Mouse (Mus musculus): ENCODE measurements around the gene Dido1. TPM values are rescaled to one million over a fixed set of nuclear protein-coding genes. Genes with fewer than 3 reads are reported as not detected.
A peak's percentile ranks its signal among the peaks of the same experiment; 100 is the strongest.
"Not testable (repeated sequence)": the region's sequence is repeated elsewhere in the genome, so short reads cannot be mapped to it uniquely, and the experiment has no call there.

Gene Dido1
- polyA plus RNA-seq, 1 experiment from 2014 or later = 16.4 TPM

DNA sequence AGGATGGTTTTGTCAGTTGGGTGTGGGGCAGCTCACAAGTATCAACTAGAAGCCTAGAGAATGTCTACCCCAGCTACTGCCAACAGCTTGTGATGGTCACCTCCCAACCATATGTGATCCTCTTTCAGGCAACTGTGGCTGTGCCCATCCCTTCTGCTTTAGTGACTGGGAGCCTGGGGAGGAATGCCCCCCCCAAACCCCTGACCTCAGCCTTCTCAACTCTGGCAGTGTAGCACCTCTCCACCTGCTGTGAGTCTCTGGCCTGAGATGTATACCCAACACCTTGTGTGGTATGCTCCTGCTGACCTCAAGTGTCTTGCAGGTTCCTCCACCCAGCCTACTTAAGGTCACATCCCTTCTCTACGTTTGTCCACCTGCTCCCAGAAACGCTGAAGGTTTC lies 14.1 kb upstream of the Dido1 start:
- H3K4me3 ChIP-seq = no peak overlapping the region

DNA sequence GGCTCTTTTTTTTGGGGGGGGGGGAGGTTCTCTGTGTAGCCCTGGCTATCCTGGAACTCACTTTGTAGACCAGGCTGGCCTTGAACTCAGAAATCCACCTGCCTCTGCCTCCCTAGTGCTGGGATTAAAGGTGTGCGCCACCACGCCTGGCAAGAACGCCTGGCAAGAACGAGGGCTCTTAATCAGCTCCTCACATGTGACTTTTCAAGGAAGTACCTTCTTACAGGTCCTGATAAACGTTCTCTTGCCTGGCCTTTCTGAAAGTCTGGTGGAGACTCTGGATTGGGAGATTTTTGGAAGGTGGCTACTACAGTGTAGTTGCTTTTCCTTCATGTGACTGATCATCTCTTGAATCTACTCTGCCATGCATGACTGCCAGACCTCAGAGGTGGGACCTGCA lies 12.9 kb upstream of the Dido1 start:
- Histone ChIP-seq H3K4me1 (peaks cover 15% of the 10 kb centered on the region), H3K36me3 (peaks cover 63% of the 10 kb centered on the region)
- WGBS = 74% methylated on average over 5 of the region's 5 CpGs

More for the DNA sequence above, 14.1 kb upstream of the Dido1 start:
- Histone ChIP-seq H3K4me2 (no peak overlapping the region), H3K4me1 (peaks cover 15% of the 10 kb centered on the region), H3K36me3 (peaks cover 52% of the 10 kb centered on the region), H3K9me3 (no peaks in the 10 kb centered on the region), H3K9ac (no peak overlapping the region), H3K27me3 (replicated peaks) (0 out of 2 replicates have a peak, but pooled peaks cover 5% of the 10 kb centered on the region), H3K27ac (replicated peaks) (no peak overlapping the region)
- no peak for ATAC-seq (ENCODE audit: extremely low read depth, insufficient number of reproducible peaks, low FRiP score, low TSS enrichment)
- 50% methylated on average over 2 of the region's 2 CpGs for WGBS

GRCm38 (mm10) chr2:180712037-180712689 lies 2.4 kb upstream of the Dido1 start:
- no peak overlapping the region for H3K4me3 ChIP-seq
- WGBS = 84% methylated on average over 5 of the region's 5 CpGs
- H3K9me3 ChIP-seq = no peaks in the 10 kb centered on the region
- ATAC-seq (ENCODE audit: extremely low read depth, insufficient number of reproducible peaks, low FRiP score, low TSS enrichment) = no peak
- H3K9ac ChIP-seq = 0 out of 2 replicates have a peak overlapping the region, but pooled peaks have one; percentile 33
- H3K27me3 ChIP-seq (replicated peaks) = no peaks in the 10 kb centered on the region
- H3K4me2 ChIP-seq = peak overlapping the region; percentile 84
- peaks cover 47% of the 10 kb centered on the region for H3K36me3 ChIP-seq
- no peak overlapping the region for H3K27ac ChIP-seq (replicated peaks)
- peaks cover 33% of the 10 kb centered on the region for H3K4me1 ChIP-seq

More for the DNA sequence above, 12.9 kb upstream of the Dido1 start:
- ATAC-seq (ENCODE audit: extremely low read depth, insufficient number of reproducible peaks, low FRiP score, low TSS enrichment); H3K27me3 ChIP-seq (replicated peaks); H3K9me3 ChIP-seq; H3K27ac ChIP-seq (replicated peaks); H3K4me3 ChIP-seq; H3K4me2 ChIP-seq; H3K9ac ChIP-seq: not testable (repeated sequence)

GRCm38 (mm10) chr2:180711527-180711926 lies 1.7 kb upstream of the Dido1 start:
- Histone ChIP-seq H3K4me3 (peak overlapping the region; percentile 100), H3K9ac (peak overlapping the region; percentile 100)
- no peak for ATAC-seq (ENCODE audit: extremely low read depth, insufficient number of reproducible peaks, low FRiP score, low TSS enrichment)

GRCm38 (mm10) chr2:180710276-180711155 lies 717 bp upstream of the Dido1 start:
- Histone ChIP-seq H3K27ac (replicated peaks) (peak overlapping the region; percentile 92), H3K36me3 (peaks cover 41% of the 10 kb centered on the region), H3K4me1 (peaks cover 36% of the 10 kb centered on the region), H3K4me3 (peak overlapping the region; percentile 100), H3K9me3 (no peaks in the 10 kb centered on the region), H3K27me3 (replicated peaks) (no peaks in the 10 kb centered on the region), H3K4me2 (peak overlapping the region; percentile 84), H3K9ac (peak overlapping the region; percentile 100)
- 2% methylated on average over 63 of the region's 64 CpGs for WGBS
- no peak for ATAC-seq (ENCODE audit: extremely low read depth, insufficient number of reproducible peaks, low FRiP score, low TSS enrichment)

More at GRCm38 (mm10) chr2:180711527-180711926, 1.7 kb upstream of the Dido1 start:
- Histone ChIP-seq H3K27me3 (replicated peaks) (no peaks in the 10 kb centered on the region), H3K9me3 (no peaks in the 10 kb centered on the region), H3K4me1 (peaks cover 33% of the 10 kb centered on the region), H3K4me2 (peak overlapping the region; percentile 84), H3K36me3 (peaks cover 42% of the 10 kb centered on the region), H3K27ac (replicated peaks) (no peak overlapping the region)
- WGBS = 68% methylated on average over 4 of the region's 4 CpGs

GRCm38 (mm10) chr2:180709023-180709922 lies 526 bp downstream of the Dido1 start:
- H3K4me1 ChIP-seq = peaks cover 48% of the 10 kb centered on the region
- peak overlapping the region; percentile 88 for H3K27ac ChIP-seq (replicated peaks)
- H3K4me2 ChIP-seq = peak overlapping the region; percentile 91
- no peaks in the 10 kb centered on the region for H3K9me3 ChIP-seq
- H3K27me3 ChIP-seq (replicated peaks) = no peaks in the 10 kb centered on the region
- peak overlapping the region; percentile 100 for H3K4me3 ChIP-seq
- WGBS = under 1% methylated on average over 39 of the region's 39 CpGs
- H3K36me3 ChIP-seq = peaks cover 30% of the 10 kb centered on the region
- ATAC-seq (ENCODE audit: extremely low read depth, insufficient number of reproducible peaks, low FRiP score, low TSS enrichment) = peak; percentile 1; the same call in 1 of the 2 replicates
- H3K9ac ChIP-seq = peak overlapping the region; percentile 89

GRCm38 (mm10) chr2:180705975-180706374 lies 3.8 kb downstream of the Dido1 start:
- Histone ChIP-seq H3K36me3 (peaks cover 8% of the 10 kb centered on the region; the same call in 1 of the 2 replicates), H3K4me3 (no peak overlapping the region), H3K4me1 (peaks cover 45% of the 10 kb centered on the region), H3K9ac (no peak overlapping the region), H3K9me3 (no peaks in the 10 kb centered on the region), H3K27me3 (replicated peaks) (no peaks in the 10 kb centered on the region), H3K4me2 (no peak overlapping the region), H3K27ac (replicated peaks) (no peak overlapping the region)
- ATAC-seq (ENCODE audit: extremely low read depth, insufficient number of reproducible peaks, low FRiP score, low TSS enrichment) = no peak
- 87% methylated on average over 5 of the region's 5 CpGs for WGBS

GRCm38 (mm10) chr2:180705066-180705465 lies 4.7 kb downstream of the Dido1 start:
- WGBS = 82% methylated on average over 3 of the region's 3 CpGs
- Histone ChIP-seq H3K27me3 (replicated peaks) (no peaks in the 10 kb centered on the region), H3K9ac (peak overlapping the region; percentile 52), H3K36me3 (peaks cover 8% of the 10 kb centered on the region; the same call in 1 of the 2 replicates), H3K9me3 (no peaks in the 10 kb centered on the region), H3K4me3 (no peak overlapping the region), H3K4me2 (no peak overlapping the region), H3K4me1 (peaks cover 51% of the 10 kb centered on the region), H3K27ac (replicated peaks) (no peak overlapping the region)
- ATAC-seq (ENCODE audit: extremely low read depth, insufficient number of reproducible peaks, low FRiP score, low TSS enrichment) = no peak

GRCm38 (mm10) chr2:180704591-180704990 lies 5.2 kb downstream of the Dido1 start:
- ATAC-seq (ENCODE audit: extremely low read depth, insufficient number of reproducible peaks, low FRiP score, low TSS enrichment) = no peak
- Histone ChIP-seq H3K27me3 (replicated peaks) (no peaks in the 10 kb centered on the region), H3K9me3 (no peaks in the 10 kb centered on the region), H3K9ac (peak overlapping the region; percentile 52), H3K4me3 (no peak overlapping the region), H3K4me1 (peaks cover 56% of the 10 kb centered on the region), H3K27ac (replicated peaks) (no peak overlapping the region), H3K36me3 (peaks cover 8% of the 10 kb centered on the region; the same call in 1 of the 2 replicates), H3K4me2 (no peak overlapping the region)
- WGBS = 82% methylated on average over 8 of the region's 8 CpGs

DNA sequence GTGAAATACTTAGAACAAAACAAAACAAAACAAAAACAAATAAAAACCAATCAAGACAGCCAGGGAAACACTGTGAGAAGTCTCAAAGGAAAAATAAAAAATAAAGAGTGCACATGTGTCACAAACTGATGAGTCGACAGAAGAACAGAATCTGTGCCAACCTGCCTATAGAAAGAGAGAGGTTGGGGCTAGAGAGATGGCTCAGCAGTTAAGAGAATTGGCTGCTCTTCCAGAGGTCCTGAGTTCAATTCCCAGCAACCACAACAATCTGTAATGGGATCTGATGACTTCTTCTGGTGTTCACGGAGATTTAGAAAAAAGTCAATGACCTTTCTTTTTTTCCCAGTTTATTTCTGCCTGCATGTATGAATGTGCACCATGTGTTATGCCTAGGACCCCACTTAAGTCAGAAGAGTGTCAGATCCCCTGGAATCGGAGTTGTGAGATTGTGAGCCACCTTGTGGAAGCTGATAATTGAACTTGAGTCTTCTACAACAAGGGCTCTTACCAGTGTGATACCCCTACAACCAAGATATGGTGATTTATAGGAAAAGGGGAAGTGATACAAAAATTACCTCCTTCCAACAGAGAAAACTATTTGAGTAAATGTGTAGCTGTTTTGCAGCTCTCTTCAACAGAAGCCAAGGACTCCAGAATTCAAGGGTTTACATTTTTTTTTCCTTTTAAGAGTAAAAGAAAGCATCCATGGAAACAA lies 6.0 kb downstream of the Dido1 start:
- WGBS = 75% methylated on average over 3 of the region's 3 CpGs
- Histone ChIP-seq H3K9me3 (no peaks in the 10 kb centered on the region), H3K9ac (no peak overlapping the region), H3K4me1 (peaks cover 61% of the 10 kb centered on the region), H3K27ac (replicated peaks) (no peak overlapping the region), H3K4me3 (no peak overlapping the region), H3K27me3 (replicated peaks) (no peaks in the 10 kb centered on the region), H3K36me3 (peaks cover 8% of the 10 kb centered on the region; the same call in 1 of the 2 replicates), H3K4me2 (no peak overlapping the region)
- ATAC-seq (ENCODE audit: extremely low read depth, insufficient number of reproducible peaks, low FRiP score, low TSS enrichment) = no peak
